Mouse (Mus musculus) heart, adult 2 months (tissue): ENCODE results near the gene Aldh3b3.

Experiments
- CTCF ChIP-seq: fragments of 200-600 bp; IDR thresholded peaks from 2 replicates; pipeline ENCODE4 v1.8.1; 2022; ENCODE audit warnings: antibody characterized with exemption, mild to moderate bottlenecking, moderate library complexity
- EP300 ChIP-seq: fragments of 200-500 bp; IDR thresholded peaks from 2 replicates; pipeline ENCODE4 v1.6.1; 2011; ENCODE audit warnings: low read depth, low read length, control low read depth; ENCODE audit not compliant: insufficient read depth
- POLR2A ChIP-seq: fragments of 200-500 bp; IDR thresholded peaks from 2 replicates; pipeline ENCODE4 v1.6.1; 2011; ENCODE audit warnings: mild to moderate bottlenecking, low read depth, low read length, control low read depth; ENCODE audit not compliant: insufficient read depth

- TF ChIP-seq EP300, result no peak
- TF ChIP-seq CTCF, result peak; percentile 11; the same call in 1 of the 2 replicates
- TF ChIP-seq POLR2A, result no peak
Observed at GRCm38 (mm10) chr19:3966330-3967075, 8.1 kb downstream of the Aldh3b3 start.
